Mouse (Mus musculus) retina, adult 2 months (tissue): ENCODE data around the gene Hoxa2.

Experiments
- DNase-seq: peaks from one replicate; pipeline ENCODE4 v3.0.0-alpha.2; 2012; ENCODE audit warnings: low read depth, low spot score

Hoxa2 gene

GRCm38 (mm10) chr6:52164626-52165440, at the start of gene Hoxa2:
Gene Hoxa2 (minus strand): TSS chr6:52164831.
- no peak for DNase-seq

GRCm38 (mm10) chr6:52214271-52214670, 49.6 kb upstream of the Hoxa2 start:
- DNase-seq: no peak

GRCm38 (mm10) chr6:52213119-52213986, 48.7 kb upstream of the Hoxa2 start, which contains the start of the genes Hoxa3 and Gm28308:
Gene Hoxa3 (minus strand): TSS chr6:52213336.
Gene Gm28308 (minus strand): TSS chr6:52213339.
- no peak for DNase-seq

GRCm38 (mm10) chr6:52212556-52213118, 48.0 kb upstream of the Hoxa2 start:
- DNase-seq: no peak

- DNase-seq: no peak
Measured at GRCm38 (mm10) chr6:52211961-52212360, 47.3 kb upstream of the Hoxa2 start.

GRCm38 (mm10) chr6:52211170-52211935, 46.7 kb upstream of the Hoxa2 start:
- no peak for DNase-seq

GRCm38 (mm10) chr6:52209685-52210046, 45.0 kb upstream of the Hoxa2 start:
- DNase-seq: no peak

GRCm38 (mm10) chr6:52208868-52209684, 44.4 kb upstream of the Hoxa2 start:
- no peak for DNase-seq

- DNase-seq: no peak
Measured at GRCm38 (mm10) chr6:52208072-52208867, 43.6 kb upstream of the Hoxa2 start, which contains the start of gene Hoxa6. Gene Hoxa6 (minus strand): TSS chr6:52208722.

- DNase-seq: no peak
Measured at GRCm38 (mm10) chr6:52207684-52207976, 43.0 kb upstream of the Hoxa2 start.

GRCm38 (mm10) chr6:52206882-52207683, 42.5 kb upstream of the Hoxa2 start:
- no peak for DNase-seq

GRCm38 (mm10) chr6:52205638-52206621, 41.3 kb upstream of the Hoxa2 start:
- no peak for DNase-seq

GRCm38 (mm10) chr6:52205221-52205620, 40.6 kb upstream of the Hoxa2 start:
- no peak for DNase-seq

- DNase-seq: no peak
Measured at GRCm38 (mm10) chr6:52204050-52204752, 39.6 kb upstream of the Hoxa2 start, which contains the start of gene Hoxa5. Gene Hoxa5 (minus strand): TSS chr6:52204587.

GRCm38 (mm10) chr6:52203371-52204049, 38.9 kb upstream of the Hoxa2 start:
- no peak for DNase-seq

GRCm38 (mm10) chr6:52203121-52203370, 38.4 kb upstream of the Hoxa2 start:
- no peak for DNase-seq
